Mouse (Mus musculus) gonadal fat pad, adult 2 months (tissue): ENCODE measurements around the gene Gtpbp3. TPM values are rescaled to one million over a fixed set of nuclear protein-coding genes. Genes with fewer than 3 reads are reported as not detected.
"Not testable (repeated sequence)": the region's sequence is repeated elsewhere in the genome, so short reads cannot be mapped to it uniquely, and the experiment has no call there.

Experiments
- DNase-seq: peaks from one replicate; pipeline ENCODE4 v3.0.0-alpha.2; 2012; ENCODE audit warnings: low read depth
- polyA plus RNA-seq: library from polyadenylated mRNA; depleted of rRNA; stranded (reverse); fragments of >200 nt; gene quantifications from 2 replicates; pipeline ENCODE4 v1.2.3, GENCODE M21; 2012; rRNA removed

Gene Gtpbp3
- polyA plus RNA-seq, 1 experiment: 21.4 TPM

GRCm38 (mm10) chr8:71530735-71531467, 43.0 kb downstream of the Gtpbp3 start:
- DNase-seq: not testable (repeated sequence)

GRCm38 (mm10) chr8:71534263-71534810, 46.4 kb downstream of the Gtpbp3 start:
- DNase-seq: no peak

DNA sequence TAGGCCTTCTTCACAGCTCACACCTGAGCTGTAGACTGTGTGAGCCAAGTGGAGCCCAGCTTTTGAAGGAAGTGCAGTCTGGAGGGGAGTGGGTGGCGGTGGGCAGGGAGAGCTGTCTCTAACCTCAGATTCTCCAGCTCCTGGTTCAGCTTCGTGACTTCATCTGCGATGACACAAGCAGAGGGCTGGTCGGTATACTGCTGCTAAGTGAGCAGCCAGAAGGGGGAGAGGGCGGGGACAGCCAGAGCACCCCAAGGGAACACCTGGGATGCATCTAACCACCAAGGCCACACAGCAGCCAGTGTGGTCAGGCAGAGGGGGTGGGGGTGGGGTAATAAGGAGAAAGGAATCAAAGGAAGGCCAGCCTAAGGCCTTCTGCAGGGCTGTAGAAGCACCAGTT, 47.8 kb downstream of the Gtpbp3 start:
- no peak for DNase-seq

- DNase-seq: peak; percentile 55
Measured at GRCm38 (mm10) chr8:71537028-71537867, 49.3 kb downstream of the Gtpbp3 start, which contains the start of gene Bst2. Gene Bst2, minus strand, starts transcription at chr8:71537456.

- DNase-seq: peak; percentile 97
Measured at GRCm38 (mm10) chr8:71542632-71543343, 54.9 kb downstream of the Gtpbp3 start, which contains the start of gene Mvb12a. Gene Mvb12a, plus strand, starts transcription at chr8:71542922.

DNA sequence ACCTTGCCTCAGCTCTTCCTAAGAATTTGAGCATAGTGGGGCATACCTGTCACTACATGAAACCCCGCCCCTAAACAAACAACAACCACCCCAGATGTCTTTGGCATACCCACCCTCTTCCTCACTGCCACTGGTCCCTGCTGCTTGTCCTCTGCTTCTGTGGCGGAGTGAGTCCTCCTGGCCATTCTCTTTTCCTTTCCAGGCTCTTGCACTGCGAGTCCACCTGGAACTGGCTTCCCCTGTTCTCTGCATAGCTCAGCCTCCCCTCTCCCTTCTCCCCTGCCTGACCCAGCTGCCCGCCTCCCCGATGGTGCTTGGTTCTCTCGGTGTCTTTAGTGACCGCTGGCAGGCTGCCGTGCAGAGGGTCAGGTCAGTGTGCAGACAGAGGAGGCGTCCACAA, 55.9 kb downstream of the Gtpbp3 start:
- no peak for DNase-seq

GRCm38 (mm10) chr8:71545053-71545452, 57.1 kb downstream of the Gtpbp3 start:
- no peak for DNase-seq

GRCm38 (mm10) chr8:71547590-71547989, 59.7 kb downstream of the Gtpbp3 start:
- DNase-seq: no peak

Other genes with a start within 250 kb of the Gtpbp3 start
- 17.7 and 20.8 TPM in 2 replicates for gene Myo9b, start 215.4 kb upstream of the Gtpbp3 start, polyA plus RNA-seq
- gene Haus8, start 215.2 kb upstream of the Gtpbp3 start, polyA plus RNA-seq: 2.8 and 3.6 TPM in 2 replicates
- 157 and 172 TPM in 2 replicates for gene Use1, start 121.3 kb upstream of the Gtpbp3 start, polyA plus RNA-seq
- 10.2 and 13.0 TPM in 2 replicates for gene Ocel1, start 116.8 kb upstream of the Gtpbp3 start, polyA plus RNA-seq
- gene Nr2f6, start 106.1 kb upstream of the Gtpbp3 start, polyA plus RNA-seq: 133 and 165 TPM in 2 replicates
- 40.6 and 59.8 TPM in 2 replicates for gene Ushbp1, start 92.3 kb upstream of the Gtpbp3 start, polyA plus RNA-seq
- gene Babam1, start 91.2 kb upstream of the Gtpbp3 start, polyA plus RNA-seq: 107 and 126 TPM in 2 replicates
- 1.8 TPM in 2 replicates for gene Ankle1, start 82.1 kb upstream of the Gtpbp3 start, polyA plus RNA-seq
- 24.1 and 29.2 TPM in 2 replicates for gene Abhd8, start 24.4 kb upstream of the Gtpbp3 start, polyA plus RNA-seq
- 49.9 and 63.7 TPM in 2 replicates for gene Mrpl34, start 23.1 kb upstream of the Gtpbp3 start, polyA plus RNA-seq
- 95.7 and 103 TPM in 2 replicates for gene Dda1, start 18.9 kb upstream of the Gtpbp3 start, polyA plus RNA-seq
- 18.3 and 18.9 TPM in 2 replicates for gene Ano8, start 2.1 kb upstream of the Gtpbp3 start, polyA plus RNA-seq
- gene Plvap, start 23.6 kb downstream of the Gtpbp3 start, polyA plus RNA-seq: 91.9 and 104 TPM in 2 replicates
- 0.07 TPM in 1 of 2 replicates, not detected in the other for gene Ccdc194, start 37.6 kb downstream of the Gtpbp3 start, polyA plus RNA-seq
- 123 and 139 TPM in 2 replicates for gene Bst2, start 49.4 kb downstream of the Gtpbp3 start, polyA plus RNA-seq
- gene Mvb12a, start 54.8 kb downstream of the Gtpbp3 start, polyA plus RNA-seq: 144 and 146 TPM in 2 replicates
- 3.4 and 4.1 TPM in 2 replicates for gene Tmem221, start 70.8 kb downstream of the Gtpbp3 start, polyA plus RNA-seq
- 0.41 and 0.53 TPM in 2 replicates for gene Nxnl1, start 78.5 kb downstream of the Gtpbp3 start, polyA plus RNA-seq
- gene Slc27a1, start 80.8 kb downstream of the Gtpbp3 start, polyA plus RNA-seq: 227 and 307 TPM in 2 replicates
- 111 and 134 TPM in 2 replicates for gene Pgls, start 104.1 kb downstream of the Gtpbp3 start, polyA plus RNA-seq
- 2.1 and 2.2 TPM in 2 replicates for gene Fam129c, start 109.5 kb downstream of the Gtpbp3 start, polyA plus RNA-seq
- gene Colgalt1, start 122.9 kb downstream of the Gtpbp3 start, polyA plus RNA-seq: 140 and 155 TPM in 2 replicates
- 0.58 and 2.0 TPM in 2 replicates for gene Unc13a, start 183.7 kb downstream of the Gtpbp3 start, polyA plus RNA-seq
- gene Jak3, start 188.2 kb downstream of the Gtpbp3 start, polyA plus RNA-seq: 19.6 and 19.9 TPM in 2 replicates
- gene Insl3, start 201.1 kb downstream of the Gtpbp3 start, polyA plus RNA-seq: 10.6 and 37.9 TPM in 2 replicates
- gene B3gnt3, start 213.7 kb downstream of the Gtpbp3 start, polyA plus RNA-seq: 7.9 and 11.1 TPM in 2 replicates
- 6.1 TPM in 2 replicates for gene Fcho1, start 237.6 kb downstream of the Gtpbp3 start, polyA plus RNA-seq